Comparison of ENCODE assay signal across 8 mouse cellular contexts in the genomic region with DNA sequence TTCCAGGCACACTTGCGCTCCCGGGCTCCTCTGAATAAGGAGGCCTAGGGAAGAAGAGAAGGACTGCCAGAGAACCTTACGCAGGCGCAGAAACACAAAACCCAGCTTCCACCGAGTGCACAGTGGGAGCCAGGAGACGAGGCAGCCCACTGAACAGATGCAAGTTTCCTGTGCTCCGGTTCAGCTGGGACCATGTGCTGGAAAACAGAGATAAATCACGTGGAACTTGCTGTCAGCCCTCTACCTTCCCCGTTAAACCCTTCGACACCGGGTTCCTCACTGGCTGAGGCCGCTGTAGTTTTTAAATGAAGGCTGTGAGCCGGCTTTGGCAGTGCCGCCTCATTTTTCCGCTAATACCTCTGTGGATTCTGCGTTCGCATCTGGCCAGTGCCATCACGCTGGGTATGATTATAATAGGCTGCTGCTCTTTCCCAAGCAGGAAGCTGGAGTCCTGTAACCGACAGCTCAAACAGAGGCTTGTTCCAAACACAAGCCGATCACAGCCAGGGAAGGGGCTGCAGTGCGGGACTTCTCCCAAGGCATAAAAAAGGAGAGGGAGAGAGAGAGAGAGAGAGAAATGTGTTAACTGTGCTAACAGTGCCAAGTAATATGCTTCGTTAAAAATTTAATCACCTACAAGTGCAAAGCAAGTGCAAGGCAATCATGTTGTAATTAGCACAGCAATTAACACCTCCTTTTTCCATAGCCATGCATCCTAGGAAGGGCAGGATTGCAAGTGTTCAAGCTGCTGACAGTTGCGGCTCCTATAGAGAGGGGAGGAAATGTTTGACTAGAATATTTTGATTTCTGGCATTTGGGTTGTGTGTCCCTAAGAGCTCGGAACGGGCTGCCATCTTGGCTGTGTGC.
DNase-seq lines count a peak whose midpoint lies in the region; ATAC-seq lines count a peak whose summit lies in the region.

No protein-coding gene starts in this region.

- peak overlapping the region; percentile 39 for H3K4me3 ChIP-seq in midbrain, embryonic 10.5 days
- H3K4me3 ChIP-seq in stomach, embryonic 16.5 days (replicated peaks; ENCODE audit: low read length): peak overlapping the region; percentile 17

- DNase-seq in cerebellum, postnatal 10 days: peak; percentile 60 to 68
- no peak for DNase-seq in cerebellum, adult 9-11 months
- peak; percentile 23 for DNase-seq in ZHBTc4 (ENCODE audit: low read depth, low spot score)
- DNase-seq in frontal cortex, postnatal 10 days (ENCODE audit: low spot score in 2 of 2): peak; percentile 16 to 36
- DNase-seq in layer of hippocampus, adult 11-12 months (ENCODE audit: low spot score): peak; percentile 48
- peak; percentile 45 for DNase-seq in midbrain, embryonic 10.5 days (ENCODE audit: low spot score)
- DNase-seq in urinary bladder, postnatal 14 days (ENCODE audit: low spot score): no peak

- peaks cover 32% of the 10 kb centered on the region for H3K4me1 ChIP-seq in midbrain, embryonic 10.5 days
- peaks cover 6% of the 10 kb centered on the region; the same call in 1 of the 2 replicates for H3K4me1 ChIP-seq in stomach, embryonic 16.5 days (ENCODE audit: control insufficient read depth, insufficient read depth, low read length)

- peak overlapping the region; percentile 34; the same call in 1 of the 2 replicates for H3K9ac ChIP-seq in stomach, embryonic 16.5 days (ENCODE audit: low read length)

- ATAC-seq in stomach, embryonic 16.5 days (ENCODE audit: insufficient read depth, low FRiP score): peak; percentile 47; the same call in 1 of the 2 replicates

- peak overlapping the region; percentile 48 for H3K4me2 ChIP-seq in stomach, embryonic 16.5 days (ENCODE audit: low read depth, low read length)

- H3K9me3 ChIP-seq in midbrain, embryonic 10.5 days (replicated peaks): no peaks in the 10 kb centered on the region
- no peaks in the 10 kb centered on the region for H3K9me3 ChIP-seq in stomach, embryonic 16.5 days (replicated peaks; ENCODE audit: control insufficient read depth, low read length)

- 49% methylated on average over 25 of the region's 25 CpGs for WGBS in midbrain, embryonic 10.5 days
- 33% methylated on average over 25 of the region's 25 CpGs for WGBS in stomach, embryonic 16.5 days

- H3K27me3 ChIP-seq in midbrain, embryonic 10.5 days (ENCODE audit: low read depth, poor library complexity, severe bottlenecking): peaks cover 8% of the 10 kb centered on the region; the same call in 1 of the 2 replicates
- no peaks in the 10 kb centered on the region for H3K27me3 ChIP-seq in stomach, embryonic 16.5 days (ENCODE audit: control insufficient read depth, insufficient read depth, low read length)

- H3K27ac ChIP-seq in midbrain, embryonic 10.5 days (replicated peaks): peak overlapping the region; percentile 61
- no peak overlapping the region for H3K27ac ChIP-seq in stomach, embryonic 16.5 days (ENCODE audit: low read length)

- H3K36me3 ChIP-seq in midbrain, embryonic 10.5 days: no peaks in the 10 kb centered on the region
- H3K36me3 ChIP-seq in stomach, embryonic 16.5 days (ENCODE audit: control insufficient read depth, insufficient read depth, low read length): no peaks in the 10 kb centered on the region

Comparison
In these comparisons a context has a peak if more than half of its experiments do, and no peak if none do; other contexts are left out.
1. DNase-seq: peak in cerebellum, postnatal 10 days (2 of 2), ZHBTc4 (single experiment), frontal cortex, postnatal 10 days (2 of 2), layer of hippocampus, adult 11-12 months (single experiment) and midbrain, embryonic 10.5 days (single experiment); none in cerebellum, adult 9-11 months (single experiment) and urinary bladder, postnatal 14 days (single experiment).